Mouse (Mus musculus) liver, embryonic 16.5 days (tissue): Measurements from ENCODE around the gene Fbxl13. TPM values are rescaled to one million over a fixed set of nuclear protein-coding genes. Genes with fewer than 3 reads are reported as not detected.
A peak's percentile ranks its signal among the peaks of the same experiment; 100 is the strongest.

Experiments
- ATAC-seq: fragments of 200-750 bp; cut with Nextera tagmentation; 2 replicates; pipeline ENCODE4 v1.8.0; 2017; ENCODE audit warnings: low read depth, mild to moderate bottlenecking, moderate number of reproducible peaks, moderate library complexity
- H3K27ac ChIP-seq: fragments of 300-500 bp; sonication (generic); 2 replicates; pipeline ENCODE4 v1.5.1; 2014; ENCODE audit warnings: mild to moderate bottlenecking, low read length
- H3K27me3 ChIP-seq: fragments of 300-500 bp; sonication (generic); 2 replicates; pipeline ENCODE4 v1.6.1; 2014; ENCODE audit warnings: low read depth, low read length, mixed read lengths; ENCODE audit not compliant: control insufficient read depth, insufficient read depth
- H3K36me3 ChIP-seq: fragments of 300-500 bp; sonication (generic); 2 replicates; pipeline ENCODE4 v1.6.1; 2014; ENCODE audit warnings: mild to moderate bottlenecking; ENCODE audit not compliant: control insufficient read depth, insufficient read depth
- H3K4me1 ChIP-seq: fragments of 300-500 bp; sonication (generic); 2 replicates; pipeline ENCODE4 v1.6.1; 2014; ENCODE audit warnings: low read depth, low read length, mixed read lengths; ENCODE audit not compliant: control insufficient read depth
- H3K4me2 ChIP-seq: fragments of 300-500 bp; sonication (generic); 2 replicates; pipeline ENCODE4 v1.6.1; 2014; ENCODE audit warnings: low read depth, low read length, mixed read lengths
- H3K4me3 ChIP-seq: fragments of 300-500 bp; sonication (generic); 2 replicates; pipeline ENCODE4 v1.5.1; 2014; ENCODE audit warnings: low read depth, mild to moderate bottlenecking, low read length
- H3K9ac ChIP-seq: fragments of 300-500 bp; sonication (generic); 2 replicates; pipeline ENCODE4 v1.6.1; 2014; ENCODE audit warnings: low read depth, low read length
- H3K9me3 ChIP-seq: fragments of 300-500 bp; sonication (generic); replicated peaks from 2 replicates; pipeline ENCODE4 v1.6.1; 2016; ENCODE audit warnings: low read length; ENCODE audit not compliant: control insufficient read depth
- WGBS: fragments of 180-500 bp; shearing (Covaris S2); extraction: QIAGEN DNeasy Blood & Tissue Kit; methylation state at CpG from one replicate; pipeline ENCODE4 v1.1.7; 2014; ENCODE audit not compliant: insufficient replicate concordance; 5-methylcytosine and 5-hydroxymethylcytosine counted together
- polyA plus RNA-seq: library from polyadenylated mRNA; unstranded; fragments of >200 nt; fragmentation: Nextera tagmentation; extraction: Ambion mirVana; gene quantifications from 2 replicates; pipeline ENCODE4 v1.2.1, GENCODE M21; 2015

Fbxl13 gene
- polyA plus RNA-seq, result 0.04 and 0.11 TPM in 2 replicates

DNA sequence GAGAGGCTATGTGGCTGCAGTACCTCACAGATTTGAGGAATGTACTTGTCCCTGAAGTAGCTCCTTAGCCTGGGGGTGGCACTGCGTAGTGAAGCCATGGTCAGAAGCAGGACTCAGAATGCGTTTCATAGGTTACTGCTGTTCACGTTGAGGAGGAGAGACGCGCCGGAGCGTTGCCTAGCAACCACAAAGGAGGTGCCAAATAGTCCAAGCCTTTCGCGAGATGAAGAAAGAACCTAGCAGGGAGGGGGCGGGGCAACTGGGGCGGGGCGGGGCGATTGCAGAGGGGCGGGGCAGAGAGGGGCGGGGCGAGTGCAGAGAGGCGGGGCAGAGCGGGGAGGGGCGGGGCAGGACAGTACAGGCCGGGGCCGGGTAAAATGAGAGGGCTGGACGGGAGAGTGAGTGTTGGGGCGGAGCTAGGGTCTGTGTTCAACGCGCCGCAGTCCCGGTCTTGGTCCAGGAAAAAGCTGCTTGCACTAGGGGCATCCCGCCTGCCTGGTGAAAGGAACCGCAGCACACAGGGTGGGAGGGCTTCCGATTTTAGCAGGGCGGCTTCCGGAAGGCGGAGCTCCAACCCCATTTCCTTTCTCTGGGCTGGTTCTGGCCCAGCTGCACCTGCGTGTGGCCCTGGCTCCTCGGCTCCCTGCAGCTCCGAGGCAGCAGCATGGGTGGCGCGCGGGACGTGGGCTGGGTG, at the start of gene Fbxl13, which contains the start of gene Armc10:
Fbxl13 (minus strand) TSS at position 196 of the 694 bp plus-strand sequence.
Armc10 (plus strand) TSS at position 375 of the 694 bp plus-strand sequence.
- ATAC-seq, result peak; percentile 94
- peak within 1 kb of the TSS; percentile 79 for H3K9ac ChIP-seq
- H3K27ac ChIP-seq, result peak within 1 kb of the TSS; percentile 76
- peaks cover 2% of the 10 kb centered on the region for H3K27me3 ChIP-seq
- under 1% methylated on average over 40 of the region's 40 CpGs for WGBS
- H3K4me1 ChIP-seq, result peaks cover 13% of the 10 kb centered on the region
- peak within 1 kb of the TSS; percentile 77 for H3K4me3 ChIP-seq
- no peaks in the 10 kb centered on the region; the same call in 1 of the 2 replicates for H3K36me3 ChIP-seq
- no peaks in the 10 kb centered on the region for H3K9me3 ChIP-seq
- peak within 1 kb of the TSS; percentile 80 for H3K4me2 ChIP-seq

DNA sequence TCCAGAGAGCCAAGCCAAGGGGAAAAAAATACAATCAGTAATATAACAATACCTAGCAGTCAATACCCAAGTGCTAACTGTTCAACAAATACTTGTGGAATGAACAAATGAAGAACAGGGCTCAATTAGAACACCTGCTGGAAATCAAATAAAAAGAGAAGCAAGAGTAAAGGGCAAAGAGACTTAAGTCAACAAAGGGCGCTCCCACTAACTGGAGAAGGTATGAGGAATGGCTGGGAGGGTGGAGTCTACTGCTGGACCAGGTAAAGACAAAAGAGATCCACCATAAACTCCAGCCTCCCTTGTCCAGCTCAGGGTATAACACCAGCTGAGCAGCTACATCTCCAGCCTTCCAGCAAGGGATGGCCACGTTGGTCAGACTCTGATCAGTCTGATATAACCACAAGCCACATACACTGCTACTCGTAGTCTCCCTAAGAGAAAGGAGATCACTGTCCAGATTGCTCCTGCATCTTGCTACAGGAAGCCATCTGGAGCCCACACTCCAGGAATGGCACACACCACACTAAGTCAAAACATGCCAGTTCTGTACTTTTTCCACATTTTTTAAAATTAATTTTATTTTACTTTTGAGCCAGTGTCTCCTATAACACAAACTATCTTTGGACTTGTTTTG, 49.5 kb upstream of the Fbxl13 start:
- no peaks in the 10 kb centered on the region for H3K9me3 ChIP-seq
- H3K4me1 ChIP-seq, result no peaks in the 10 kb centered on the region
- H3K27ac ChIP-seq, result no peak overlapping the region
- WGBS, result 35% methylated on average over 3 of the region's 3 CpGs
- no peak overlapping the region for H3K4me2 ChIP-seq
- H3K27me3 ChIP-seq, result no peaks in the 10 kb centered on the region
- no peaks in the 10 kb centered on the region for H3K36me3 ChIP-seq
- no peak overlapping the region for H3K9ac ChIP-seq
- H3K4me3 ChIP-seq, result no peak overlapping the region
- ATAC-seq, result no peak

GRCm38 (mm10) chr5:21693372-21693870, 48.0 kb upstream of the Fbxl13 start:
- no peak overlapping the region for H3K4me2 ChIP-seq
- ATAC-seq, result no peak
- no peak overlapping the region for H3K4me3 ChIP-seq
- no peaks in the 10 kb centered on the region for H3K36me3 ChIP-seq
- no peak overlapping the region for H3K27ac ChIP-seq
- WGBS, result 37% methylated on average over 3 of the region's 3 CpGs
- no peaks in the 10 kb centered on the region for H3K27me3 ChIP-seq
- no peaks in the 10 kb centered on the region for H3K9me3 ChIP-seq
- no peaks in the 10 kb centered on the region for H3K4me1 ChIP-seq
- H3K9ac ChIP-seq, result no peak overlapping the region

DNA sequence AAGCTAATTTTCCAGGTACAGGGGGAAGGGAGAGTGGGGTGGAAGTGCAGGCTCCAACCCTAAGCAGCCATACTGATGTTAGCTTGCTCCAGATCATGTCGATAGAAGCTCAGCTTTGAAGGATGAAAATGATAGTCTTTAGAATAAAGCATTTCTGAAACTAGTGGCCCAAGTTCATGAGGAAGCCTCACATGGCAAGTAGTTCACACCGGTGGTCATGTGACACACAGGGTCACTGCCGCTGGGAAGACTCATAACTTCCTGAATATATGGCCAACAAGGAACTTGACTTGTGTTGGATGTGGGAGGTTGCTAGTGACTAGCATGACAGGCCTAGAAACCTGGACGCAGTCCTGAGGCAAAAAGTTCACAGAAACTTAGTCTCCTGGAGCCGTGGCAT, 46.8 kb upstream of the Fbxl13 start:
- H3K4me3 ChIP-seq, result no peak overlapping the region
- no peaks in the 10 kb centered on the region for H3K9me3 ChIP-seq
- no peak overlapping the region for H3K9ac ChIP-seq
- H3K4me1 ChIP-seq, result no peaks in the 10 kb centered on the region
- WGBS, result 64% methylated on average over 5 of the region's 5 CpGs
- H3K36me3 ChIP-seq, result no peaks in the 10 kb centered on the region
- ATAC-seq, result no peak
- no peaks in the 10 kb centered on the region for H3K27me3 ChIP-seq
- H3K4me2 ChIP-seq, result no peak overlapping the region
- no peak overlapping the region for H3K27ac ChIP-seq

- no peak for ATAC-seq
- H3K4me3 ChIP-seq, result no peak overlapping the region
- no peaks in the 10 kb centered on the region for H3K36me3 ChIP-seq
- no peak overlapping the region for H3K9ac ChIP-seq
- 30% methylated on average over 4 of the region's 4 CpGs for WGBS
- no peak overlapping the region for H3K4me2 ChIP-seq
- no peak overlapping the region for H3K27ac ChIP-seq
- no peaks in the 10 kb centered on the region for H3K27me3 ChIP-seq
- H3K4me1 ChIP-seq, result no peaks in the 10 kb centered on the region
- H3K9me3 ChIP-seq, result no peaks in the 10 kb centered on the region
Observed at GRCm38 (mm10) chr5:21687042-21687441, 41.6 kb upstream of the Fbxl13 start.

GRCm38 (mm10) chr5:21685001-21685400, 39.6 kb upstream of the Fbxl13 start:
- Histone ChIP-seq H3K4me3 (no peak overlapping the region), H3K36me3 (no peaks in the 10 kb centered on the region), H3K4me2 (no peak overlapping the region), H3K27me3 (no peaks in the 10 kb centered on the region), H3K9me3 (no peaks in the 10 kb centered on the region), H3K9ac (no peak overlapping the region), H3K27ac (no peak overlapping the region), H3K4me1 (no peaks in the 10 kb centered on the region)
- ATAC-seq, result no peak
- 69% methylated on average over 10 of the region's 10 CpGs for WGBS

GRCm38 (mm10) chr5:21683811-21684210, 38.4 kb upstream of the Fbxl13 start:
- WGBS, result 75% methylated on average over 9 of the region's 9 CpGs
- H3K27me3 ChIP-seq, result no peaks in the 10 kb centered on the region
- H3K4me1 ChIP-seq, result no peaks in the 10 kb centered on the region
- no peak overlapping the region for H3K27ac ChIP-seq
- no peaks in the 10 kb centered on the region for H3K36me3 ChIP-seq
- H3K9me3 ChIP-seq, result no peaks in the 10 kb centered on the region
- H3K4me2 ChIP-seq, result no peak overlapping the region
- ATAC-seq, result no peak
- H3K4me3 ChIP-seq, result no peak overlapping the region
- H3K9ac ChIP-seq, result no peak overlapping the region

DNA sequence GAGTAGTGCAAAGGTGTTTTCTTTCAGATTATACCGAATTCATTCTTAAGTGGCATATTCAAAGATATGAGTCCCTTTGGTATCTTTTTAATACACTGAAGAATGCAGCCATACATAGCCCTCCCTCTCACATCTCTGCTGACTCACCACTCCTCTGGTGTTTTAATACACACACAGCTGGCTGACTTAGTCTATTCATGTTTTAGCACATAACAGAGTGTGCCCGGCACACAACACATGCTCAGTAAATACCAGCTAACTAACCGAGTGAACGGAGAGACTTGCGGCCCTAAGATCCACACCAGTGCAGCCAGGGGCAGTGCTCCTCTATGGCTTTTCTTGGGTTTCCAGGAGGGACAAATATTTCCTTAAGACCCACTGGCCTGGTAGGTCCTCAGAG, 35.5 kb upstream of the Fbxl13 start:
- 67% methylated on average over 5 of the region's 5 CpGs for WGBS

DNA sequence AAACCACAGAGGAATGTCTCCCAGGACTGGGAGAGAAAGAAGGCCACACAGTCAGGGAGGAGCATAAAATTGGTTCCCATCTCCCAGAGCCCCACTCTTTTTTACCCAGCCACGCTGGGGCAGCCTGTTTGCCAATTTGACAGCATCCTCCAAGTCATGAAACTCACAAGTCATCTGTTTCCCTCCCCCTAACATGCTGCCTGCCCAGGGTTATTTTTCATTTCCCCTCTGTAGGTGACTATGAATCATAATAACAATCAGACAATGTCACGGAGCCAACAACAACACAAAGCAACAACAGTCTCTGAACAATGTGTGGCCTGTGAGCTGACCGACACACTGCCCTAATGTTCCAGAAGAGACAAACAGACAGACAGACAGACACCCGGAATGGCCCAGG, 34.6 kb upstream of the Fbxl13 start:
- no peaks in the 10 kb centered on the region for H3K4me1 ChIP-seq
- no peak for ATAC-seq
- H3K36me3 ChIP-seq, result peaks cover 3% of the 10 kb centered on the region; the same call in 1 of the 2 replicates
- no peak overlapping the region for H3K9ac ChIP-seq
- H3K27me3 ChIP-seq, result no peaks in the 10 kb centered on the region
- H3K4me2 ChIP-seq, result no peak overlapping the region
- no peak overlapping the region for H3K27ac ChIP-seq
- 75% methylated on average over 4 of the region's 4 CpGs for WGBS
- H3K9me3 ChIP-seq, result no peaks in the 10 kb centered on the region
- no peak overlapping the region for H3K4me3 ChIP-seq

More for the DNA sequence above, 35.5 kb upstream of the Fbxl13 start:
- Histone ChIP-seq H3K9ac (no peak overlapping the region), H3K4me3 (no peak overlapping the region), H3K4me1 (no peaks in the 10 kb centered on the region), H3K27ac (no peak overlapping the region), H3K27me3 (no peaks in the 10 kb centered on the region), H3K9me3 (no peaks in the 10 kb centered on the region), H3K36me3 (no peaks in the 10 kb centered on the region), H3K4me2 (no peak overlapping the region)
- no peak for ATAC-seq
